Mouse (Mus musculus) heart, adult 9 months (tissue): Measurements from ENCODE around the gene Ext2.

Experiments
- DNase-seq, 2 experiments: peaks; one replicate each; pipeline ENCODE4 v3.0.0; 2022; ENCODE audit warnings: low spot score in 2 of 2

The Ext2 gene

GRCm38 (mm10) chr2:93681321-93681720, 141.0 kb downstream of the Ext2 start:
- DNase-seq, result no peak

DNA sequence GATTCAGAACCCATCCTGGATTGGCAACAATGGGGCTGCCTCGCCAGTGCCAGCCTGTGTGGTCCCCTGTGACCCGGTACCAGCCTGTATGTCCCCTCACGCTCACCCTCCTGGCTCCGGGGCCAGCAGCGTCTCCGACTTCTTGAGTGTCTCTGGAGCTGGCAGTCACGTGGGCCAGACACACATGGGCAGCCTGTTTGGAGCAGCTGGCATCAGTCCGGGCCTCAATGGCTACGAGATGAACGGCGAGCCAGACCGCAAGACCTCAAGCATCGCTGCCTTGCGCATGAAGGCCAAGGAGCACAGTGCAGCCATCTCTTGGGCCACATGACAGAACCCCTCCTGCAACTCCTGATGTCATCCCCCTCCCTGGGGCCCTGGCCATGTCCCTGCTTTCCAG, 145.1 kb downstream of the Ext2 start:
- DNase-seq, result no peak

DNA sequence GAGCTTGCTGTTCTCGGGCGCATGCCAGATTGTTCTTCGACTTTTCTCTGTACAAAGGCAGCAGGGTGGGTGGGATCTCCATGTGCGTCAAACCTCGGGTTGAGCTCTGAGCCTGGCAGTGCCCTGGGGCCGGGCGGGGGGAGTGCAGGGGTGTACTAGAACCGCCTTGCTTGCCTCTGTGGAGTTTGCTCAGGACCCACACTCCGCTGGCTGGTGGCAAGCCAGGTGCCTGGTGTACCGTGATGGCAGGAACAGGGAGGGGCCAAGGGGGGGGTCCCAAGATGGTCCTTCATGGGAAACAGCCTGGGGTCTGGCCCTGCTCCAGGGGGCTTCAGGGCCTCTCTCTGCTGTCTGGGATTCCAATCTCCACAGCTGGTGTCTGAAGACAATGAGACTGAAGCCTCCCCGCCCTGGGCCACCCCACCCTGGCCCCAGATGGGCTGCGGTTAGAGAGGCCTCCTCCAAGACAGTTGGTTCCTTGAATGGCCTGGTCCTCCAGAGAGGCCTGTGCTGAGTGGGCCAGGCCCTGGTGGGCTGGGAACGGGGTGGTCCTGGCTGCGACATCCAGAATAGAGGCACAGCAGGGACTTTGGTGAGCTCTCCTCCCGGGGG, 150.7 kb downstream of the Ext2 start:
- no peak for DNase-seq

GRCm38 (mm10) chr2:93666146-93666858, 156.1 kb downstream of the Ext2 start:
- peak; percentile 34 to 54 for DNase-seq

- no peak for DNase-seq
These were observed 156.9 kb downstream of the Ext2 start for GRCm38 (mm10) chr2:93665472-93665871.

- DNase-seq, result no peak
These were observed 160.0 kb downstream of the Ext2 start for GRCm38 (mm10) chr2:93662240-93662865.

DNA sequence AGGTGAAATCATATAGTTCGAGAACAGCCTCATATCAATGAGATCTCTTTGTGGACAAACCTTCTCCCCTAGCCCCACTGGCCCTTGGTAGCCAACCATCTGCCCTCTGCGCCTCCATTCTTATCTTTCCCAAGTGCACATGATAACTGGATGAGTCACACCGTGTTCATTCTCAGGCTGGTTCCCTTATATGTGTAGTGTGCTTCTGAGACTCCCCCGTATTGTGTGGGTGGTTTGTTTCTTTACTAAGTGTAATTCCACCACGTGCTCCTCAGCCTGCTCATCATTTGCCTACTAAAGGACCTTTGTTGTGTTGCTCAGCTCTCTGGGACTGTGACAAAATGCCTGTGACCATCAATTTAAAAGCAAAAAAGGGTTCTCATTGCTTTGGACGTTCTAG, 161.3 kb downstream of the Ext2 start:
- DNase-seq, result no peak

GRCm38 (mm10) chr2:93659705-93660308, 162.6 kb downstream of the Ext2 start:
- no peak for DNase-seq

DNA sequence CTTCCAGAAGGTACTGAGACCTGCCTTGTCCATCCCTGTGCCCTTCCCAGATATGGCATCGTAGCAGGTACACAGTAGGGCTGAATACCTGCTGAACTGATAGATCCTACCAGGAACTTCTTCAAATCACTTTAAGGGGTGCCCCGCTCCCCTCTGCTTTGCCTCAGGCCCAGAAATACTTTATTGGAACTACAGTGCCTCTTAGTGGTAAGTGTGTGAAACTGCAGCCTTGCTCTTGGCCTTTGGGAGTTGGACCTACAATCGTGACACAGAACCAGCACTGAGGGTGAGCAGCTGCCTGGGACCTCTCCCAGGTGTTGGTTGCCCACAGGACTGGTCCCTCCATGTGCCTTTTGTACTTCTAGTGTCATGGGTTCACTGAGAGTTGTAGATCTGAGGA, 163.4 kb downstream of the Ext2 start:
- peak in 1 of 2 experiments; percentile 24 for DNase-seq

- DNase-seq, result no peak
These were observed 167.9 kb downstream of the Ext2 start for GRCm38 (mm10) chr2:93654336-93655055.

DNA sequence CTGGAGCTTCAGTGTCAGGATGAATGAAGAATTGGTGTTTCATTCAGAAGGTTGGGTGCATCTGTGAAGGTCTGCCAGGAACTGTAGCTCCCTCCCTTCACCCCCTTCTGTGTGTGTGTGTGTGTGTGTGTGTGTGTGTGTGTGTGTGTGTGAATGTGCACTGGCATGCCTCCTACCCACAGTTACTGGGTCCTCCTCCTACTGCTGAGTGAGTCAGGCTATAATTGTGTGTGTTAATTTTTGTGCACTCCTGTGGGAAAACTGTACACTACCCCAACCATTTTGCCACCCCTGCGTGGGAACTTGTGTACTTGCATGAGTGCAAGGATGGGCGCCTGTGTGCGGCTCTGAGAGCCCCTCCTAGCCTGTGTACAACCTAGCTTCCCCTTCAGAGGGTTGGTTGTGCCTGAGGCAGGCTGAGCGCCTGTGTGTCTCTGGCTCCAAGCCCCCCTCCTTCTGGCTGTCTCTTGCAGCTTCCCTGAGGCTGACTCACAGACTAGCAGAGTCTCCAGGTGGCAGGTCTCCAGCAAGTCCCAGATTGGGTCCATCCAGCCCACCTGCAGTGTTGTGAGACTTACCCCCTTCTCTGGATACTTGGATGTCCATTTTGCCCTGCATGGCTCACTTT, 173.0 kb downstream of the Ext2 start:
- DNase-seq, result no peak

DNA sequence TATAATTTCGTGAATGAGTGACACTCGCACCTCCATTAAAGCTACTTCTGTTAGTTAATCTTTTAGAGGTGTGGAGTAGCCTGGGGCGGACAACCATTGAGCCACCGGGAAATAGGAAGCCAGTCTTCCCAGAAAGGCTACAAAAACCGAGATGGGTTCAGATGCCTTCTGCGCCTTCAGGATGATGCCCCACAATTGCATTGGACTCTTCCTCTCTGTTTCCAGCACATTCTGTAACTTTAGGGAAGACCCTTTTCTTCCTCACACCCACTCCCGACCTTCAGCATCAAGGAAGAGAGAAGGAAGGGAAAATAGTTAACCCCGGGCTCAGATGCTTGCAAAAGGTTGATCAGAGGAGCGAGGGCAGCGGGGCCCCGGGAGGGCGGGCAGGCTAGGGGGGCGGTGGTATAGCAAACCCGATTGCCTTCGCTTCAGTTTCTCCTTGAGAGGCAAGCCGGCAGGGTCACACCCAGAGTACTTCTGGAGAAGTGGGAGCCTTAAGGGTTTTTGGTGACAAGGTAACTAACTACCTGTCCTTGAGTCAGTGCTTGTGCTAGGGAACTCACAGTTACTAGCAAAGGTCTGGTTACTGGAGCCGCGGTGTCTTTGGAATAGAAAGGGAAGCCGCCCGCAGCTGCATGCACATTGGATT, 174.3 kb downstream of the Ext2 start:
- DNase-seq, result no peak

GRCm38 (mm10) chr2:93647051-93647923, 175.1 kb downstream of the Ext2 start:
- DNase-seq, result no peak

- no peak for DNase-seq
These were observed 176.6 kb downstream of the Ext2 start for GRCm38 (mm10) chr2:93645626-93646320.

- DNase-seq, result no peak
These were observed 177.2 kb downstream of the Ext2 start for GRCm38 (mm10) chr2:93645197-93645596.

GRCm38 (mm10) chr2:93644731-93645130, 177.6 kb downstream of the Ext2 start:
- no peak for DNase-seq

GRCm38 (mm10) chr2:93644234-93644633, 178.1 kb downstream of the Ext2 start:
- DNase-seq, result no peak

DNA sequence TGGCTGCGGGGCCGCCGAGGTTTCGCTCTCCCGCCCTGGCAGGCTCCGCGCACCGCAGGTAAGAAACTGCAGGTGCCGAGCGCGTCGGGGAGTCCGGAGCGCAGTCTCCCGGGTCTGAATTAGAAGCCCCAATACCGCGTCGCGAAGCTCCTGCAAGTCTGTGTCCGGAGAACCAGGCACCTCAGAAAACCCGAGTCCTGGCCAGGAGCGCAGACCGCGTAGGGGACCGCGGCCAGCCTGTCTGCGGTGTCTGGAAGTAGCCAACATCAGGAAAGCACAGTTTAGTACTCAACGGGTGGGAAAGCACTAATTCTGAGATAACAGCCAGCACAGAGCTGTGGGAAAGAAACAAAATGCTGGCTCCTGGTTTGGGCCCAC, 179.0 kb downstream of the Ext2 start:
- DNase-seq, result no peak

GRCm38 (mm10) chr2:93634609-93635008, 187.8 kb downstream of the Ext2 start:
- no peak for DNase-seq
